Mouse (Mus musculus) gastrocnemius, postnatal 4 days (tissue): ENCODE results near the gene Trarg1. TPM values are rescaled to one million over a fixed set of nuclear protein-coding genes. Genes with fewer than 3 reads are reported as not detected.

ENCODE experiments used
- total RNA-seq, 2 experiments: library from RNA; stranded (reverse); gene quantifications; 2 replicates each; pipeline ENCODE4 v1.2.3; 2021

Gene Trarg1
- total RNA-seq, 2 experiments from 2014 or later = 3.3 to 8.7 TPM

Other genes starting within 250 kb of the Trarg1 start
- gene Abr, start 57.5 kb upstream of the Trarg1 start, total RNA-seq = 10 to 100 TPM; 32.4 to 37.8 TPM
- not detected for gene Bhlha9, start 7.3 kb upstream of the Trarg1 start, total RNA-seq
- gene Gosr1, start 83.8 kb downstream of the Trarg1 start, total RNA-seq = 10 to 100 TPM; 26.4 to 33.2 TPM
- 10 to 100 TPM; 63.3 to 66.3 TPM for gene Cpd, start 167.2 kb downstream of the Trarg1 start, total RNA-seq
- under 1 TPM; 0.26 to 0.42 TPM for gene Tmigd1, start 222.4 kb downstream of the Trarg1 start, total RNA-seq
- 10 to 100 TPM; 70.3 to 70.9 TPM for gene Blmh, start 245.0 kb downstream of the Trarg1 start, total RNA-seq